Mouse (Mus musculus): ENCODE measurements around the gene Gnb4.

DNA sequence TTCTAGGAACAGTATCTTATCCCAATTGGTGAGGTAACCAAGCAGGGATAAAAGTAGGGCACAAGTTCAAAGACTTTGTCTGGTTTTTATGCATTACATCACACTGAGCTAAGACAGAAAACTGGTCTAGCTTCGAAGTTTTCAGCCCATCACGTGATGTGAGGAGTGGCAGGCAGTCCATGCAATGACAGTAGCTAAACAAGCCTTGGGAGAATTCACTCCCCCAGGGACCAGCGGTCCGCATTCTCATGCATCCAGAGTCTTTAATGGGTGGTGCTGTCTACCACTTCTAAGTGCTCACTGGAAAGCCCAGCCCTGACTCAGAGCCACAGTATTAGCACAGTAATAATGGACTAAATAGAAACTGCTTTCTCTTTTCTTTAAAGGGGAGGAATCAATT, 13.8 kb upstream of the Gnb4 start:
- TF ChIP-seq POLR2A (IDR thresholded peaks at IDR 0.05; ENCODE audit: low read depth, low read length), result no peak
- no peak for TF ChIP-seq CTCF (conservative IDR thresholded peaks at IDR 0.05; ENCODE audit: insufficient read depth, insufficient read length, low read depth, low read length)

All from kidney, adult 2 months (tissue).